Mouse (Mus musculus): ENCODE results near the gene Mst1r. TPM values are rescaled to one million over a fixed set of nuclear protein-coding genes. Genes with fewer than 3 reads are reported as not detected.

Mst1r gene
- total and polyA plus RNA-seq, 3 experiments: 133 to 149 TPM; not detected in 1

DNA sequence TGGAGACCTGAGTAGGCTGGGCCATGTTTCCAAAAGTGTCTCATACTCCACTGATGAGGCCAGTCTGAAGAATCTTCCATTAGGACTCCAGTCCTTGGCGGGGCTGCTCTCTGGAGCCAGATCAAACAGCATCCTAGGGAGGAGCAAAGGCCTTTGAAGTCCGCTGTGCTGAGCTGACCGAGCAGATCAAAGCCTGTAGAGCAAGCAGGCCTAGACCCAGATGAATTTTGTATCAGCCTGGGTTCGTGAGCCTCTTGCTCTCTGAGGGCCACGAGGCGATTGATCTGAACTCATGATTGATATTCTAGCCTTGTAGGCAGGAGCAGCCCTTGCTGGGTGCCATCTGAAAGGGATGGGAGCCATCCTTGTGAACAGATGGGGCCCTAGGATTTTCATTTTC is 53.2 kb downstream of the Mst1r start:
- TF ChIP-seq NRF1 (IDR thresholded peaks at IDR 0.05; ENCODE audit: insufficient read depth, low read depth, low read length, poor library complexity, severe bottlenecking): no peak
- TF ChIP-seq SMC3 (IDR thresholded peaks at IDR 0.05; ENCODE audit: low read depth, low read length): no peak
- no peak for TF ChIP-seq RAD21 (IDR thresholded peaks at IDR 0.05; ENCODE audit: low read depth, low read length)
- TF ChIP-seq UBTF (IDR thresholded peaks at IDR 0.05; ENCODE audit: borderline replicate concordance, insufficient read depth, low read depth, low read length): no peak
- no peak for TF ChIP-seq POLR2A (IDR thresholded peaks at IDR 0.05; ENCODE audit: control insufficient read depth in 1 of 2, insufficient read depth in 1 of 2, low read depth in 1 of 2, low read length in 2 of 2, poor library complexity in 1 of 2)
- TF ChIP-seq HCFC1 (IDR thresholded peaks at IDR 0.05; ENCODE audit: low read depth, low read length): no peak
- Histone ChIP-seq H3K27me3 (ENCODE audit: control insufficient read depth in 1 of 2, insufficient read depth in 2 of 2, low read length in 2 of 2) (no peaks in the 10 kb centered on the region), H3K27ac (ENCODE audit: control insufficient read depth, low read depth, low read length) (no peak overlapping the region), H3K4me1 (ENCODE audit: control insufficient read depth in 1 of 2, insufficient read depth in 2 of 2, low read length in 2 of 2) (no peaks in the 10 kb centered on the region), H3K9me3 (replicated peaks; ENCODE audit: insufficient read depth, low read length) (no peaks in the 10 kb centered on the region), H3K9ac (ENCODE audit: control insufficient read depth, low read depth, low read length, poor library complexity, severe bottlenecking) (no peak overlapping the region), H3K4me3 (ENCODE audit: control insufficient read depth in 1 of 2, insufficient read depth in 1 of 2, low read depth in 2 of 2, low read length in 2 of 2) (no peak overlapping the region), H3K36me3 (ENCODE audit: control insufficient read depth in 1 of 2, insufficient read depth in 2 of 2, low read length in 2 of 2) (peaks cover 0 to 20% of the 10 kb centered on the region in 2 experiments; a peak in 2 of 4 replicates), H3K79me2 (ENCODE audit: control insufficient read depth, insufficient read depth, low read length, poor library complexity) (peaks cover 2% of the 10 kb centered on the region; the same call in 1 of the 2 replicates)
- DNase-seq (ENCODE audit: low read depth, low spot score): no peak

DNA sequence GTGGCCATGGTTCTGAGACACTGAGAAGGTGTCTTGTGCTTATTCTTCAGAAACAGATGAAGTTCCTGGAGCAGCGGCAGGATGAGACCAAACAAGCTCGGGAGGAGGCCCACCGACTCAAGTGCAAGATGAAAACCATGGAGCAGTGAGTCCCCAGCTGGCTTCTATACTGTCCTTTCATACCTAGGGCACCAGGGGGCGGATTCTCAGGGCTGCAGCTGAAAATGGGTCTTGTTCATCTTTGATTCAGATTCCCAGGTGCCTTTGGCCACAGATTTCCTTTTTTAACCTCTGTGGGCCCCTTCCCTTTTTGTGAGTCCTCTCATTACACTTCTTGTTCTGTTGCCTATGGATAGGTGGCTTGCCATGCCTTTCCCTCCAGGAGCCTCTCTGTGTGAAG is 54.3 kb downstream of the Mst1r start:
- Histone ChIP-seq H3K36me3 (ENCODE audit: control insufficient read depth in 1 of 2, insufficient read depth in 2 of 2, low read length in 2 of 2) (peaks cover 0 to 17% of the 10 kb centered on the region in 2 experiments; a peak in 2 of 4 replicates), H3K9me3 (replicated peaks; ENCODE audit: insufficient read depth, low read length) (no peaks in the 10 kb centered on the region)

DNA sequence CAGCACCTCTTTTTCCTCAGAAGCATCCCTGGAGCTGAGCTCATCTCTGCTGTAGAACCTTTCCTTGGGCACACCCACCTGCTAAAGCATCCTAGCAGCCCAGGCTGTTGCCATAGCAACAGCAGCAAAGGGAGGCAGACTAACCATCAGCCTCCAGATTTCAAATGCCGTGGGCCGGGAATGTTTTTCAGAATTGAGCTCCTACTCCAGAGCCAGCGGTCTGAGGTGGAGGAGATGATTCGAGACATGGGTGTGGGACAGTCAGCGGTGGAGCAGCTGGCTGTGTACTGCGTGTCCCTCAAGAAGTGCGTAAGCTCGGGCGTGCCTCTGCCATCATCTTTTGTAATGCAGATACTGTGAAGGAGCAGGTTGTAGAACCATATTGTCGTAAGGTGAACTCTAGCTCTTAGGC is 54.7 kb downstream of the Mst1r start:
- no peak overlapping the region for H3K27ac ChIP-seq (ENCODE audit: control insufficient read depth, low read depth, low read length)
- no peak for TF ChIP-seq ELF1 (IDR thresholded peaks at IDR 0.05; ENCODE audit: low read depth, low read length)
- no peak for TF ChIP-seq MYC (IDR thresholded peaks at IDR 0.05; ENCODE audit: low read depth, low read length)
- TF ChIP-seq MYB (IDR thresholded peaks at IDR 0.05; ENCODE audit: low read depth, low read length): no peak
- TF ChIP-seq KAT2A (conservative IDR thresholded peaks at IDR 0.05; ENCODE audit: low read depth, low read length): no peak
- no peak for TF ChIP-seq ZMIZ1 (IDR thresholded peaks at IDR 0.05; ENCODE audit: low read depth, low read length)
- no peak for TF ChIP-seq SMC3 (IDR thresholded peaks at IDR 0.05; ENCODE audit: low read depth, low read length)
- TF ChIP-seq TBP (IDR thresholded peaks at IDR 0.05; ENCODE audit: low read depth, low read length): no peak
- TF ChIP-seq USF1 (IDR thresholded peaks at IDR 0.05; ENCODE audit: low read depth, low read length): no peak
- TF ChIP-seq MEF2A (IDR thresholded peaks at IDR 0.05; ENCODE audit: extremely low read depth, insufficient replicate concordance, low read depth, low read length, poor library complexity, severe bottlenecking): no peak
- TF ChIP-seq ZC3H11A (IDR thresholded peaks at IDR 0.05; ENCODE audit: low read depth, low read length): no peak
- no peak for TF ChIP-seq ETS1 (IDR thresholded peaks at IDR 0.05; ENCODE audit: low read depth, low read length)
- TF ChIP-seq MAZ (IDR thresholded peaks at IDR 0.05; ENCODE audit: low read depth, low read length): no peak
- TF ChIP-seq MXI1 (IDR thresholded peaks at IDR 0.05; ENCODE audit: low read depth, low read length): no peak
- TF ChIP-seq EP300 (IDR thresholded peaks at IDR 0.05; ENCODE audit: low read depth in 1 of 2, low read length in 2 of 2): no peak
- no peak for TF ChIP-seq CHD2 (IDR thresholded peaks at IDR 0.05; ENCODE audit: low read length)
- no peak for TF ChIP-seq NELFE (IDR thresholded peaks at IDR 0.05; ENCODE audit: low read depth, low read length)
- TF ChIP-seq POLR2AphosphoS2 (IDR thresholded peaks at IDR 0.05; ENCODE audit: low read length): no peak
- no peak for TF ChIP-seq RCOR1 (IDR thresholded peaks at IDR 0.05; ENCODE audit: low read depth, low read length)
- no peak overlapping the region for H3K9ac ChIP-seq (ENCODE audit: control insufficient read depth, low read depth, low read length, poor library complexity, severe bottlenecking)
- H3K9me3 ChIP-seq (replicated peaks; ENCODE audit: insufficient read depth, low read length): no peaks in the 10 kb centered on the region
- no peaks in the 10 kb centered on the region for H3K27me3 ChIP-seq (ENCODE audit: control insufficient read depth in 1 of 2, insufficient read depth in 2 of 2, low read length in 2 of 2)
- no peak overlapping the region for H3K4me3 ChIP-seq (ENCODE audit: control insufficient read depth in 1 of 2, insufficient read depth in 1 of 2, low read depth in 2 of 2, low read length in 2 of 2)
- H3K79me2 ChIP-seq (ENCODE audit: control insufficient read depth, insufficient read depth, low read length, poor library complexity): no peaks in the 10 kb centered on the region
- peaks cover 0 to 14% of the 10 kb centered on the region in 2 experiments; a peak in 2 of 4 replicates for H3K36me3 ChIP-seq (ENCODE audit: control insufficient read depth in 1 of 2, insufficient read depth in 2 of 2, low read length in 2 of 2)
- H3K4me1 ChIP-seq (ENCODE audit: control insufficient read depth in 1 of 2, insufficient read depth in 2 of 2, low read length in 2 of 2): no peaks in the 10 kb centered on the region
- no peak for DNase-seq (ENCODE audit: low read depth, low spot score)

More for the DNA sequence above, 54.3 kb downstream of the Mst1r start:
- H3K9ac ChIP-seq (ENCODE audit: control insufficient read depth, low read depth, low read length, poor library complexity, severe bottlenecking): no peak overlapping the region
- H3K27ac ChIP-seq (ENCODE audit: control insufficient read depth, low read depth, low read length): no peak overlapping the region
- H3K4me3 ChIP-seq (ENCODE audit: control insufficient read depth in 1 of 2, insufficient read depth in 1 of 2, low read depth in 2 of 2, low read length in 2 of 2): no peak overlapping the region
- no peaks in the 10 kb centered on the region for H3K27me3 ChIP-seq (ENCODE audit: control insufficient read depth in 1 of 2, insufficient read depth in 2 of 2, low read length in 2 of 2)
- no peak for DNase-seq (ENCODE audit: low read depth, low spot score)
- TF ChIP-seq CTCF (IDR thresholded peaks at IDR 0.05 in 2 of 3, conservative IDR thresholded peaks at IDR 0.05 in 1 of 3; ENCODE audit: control insufficient read depth in 1 of 3, insufficient read depth in 1 of 3, low read depth in 2 of 3, low read length in 3 of 3, poor library complexity in 1 of 3, severe bottlenecking in 1 of 3) (peak; percentile 24 to 52 (median 30); a peak in 5 of 6 replicates), SMC3 (IDR thresholded peaks at IDR 0.05; ENCODE audit: low read depth, low read length) (peak; percentile 57), ZNF384 (IDR thresholded peaks at IDR 0.05; ENCODE audit: low read depth, low read length) (no peak), RAD21 (IDR thresholded peaks at IDR 0.05; ENCODE audit: low read depth, low read length) (peak; percentile 10), JUND (IDR thresholded peaks at IDR 0.05; ENCODE audit: low read depth, low read length) (no peak), MAFK (IDR thresholded peaks at IDR 0.05; ENCODE audit: borderline replicate concordance, low read depth, low read length) (no peak)
- no peaks in the 10 kb centered on the region for H3K4me1 ChIP-seq (ENCODE audit: control insufficient read depth in 1 of 2, insufficient read depth in 2 of 2, low read length in 2 of 2)
- H3K79me2 ChIP-seq (ENCODE audit: control insufficient read depth, insufficient read depth, low read length, poor library complexity): no peaks in the 10 kb centered on the region

Measured in MEL (cell line).